Mouse (Mus musculus) heart, adult 8-10 months (tissue): ENCODE measurements around the gene Reg4. TPM values are rescaled to one million over a fixed set of nuclear protein-coding genes. Genes with fewer than 3 reads are reported as not detected.

ENCODE experiments used
- DNase-seq: peaks from one replicate; pipeline ENCODE4 v3.0.0; 2022; ENCODE audit warnings: low spot score
- total RNA-seq, 4 experiments: library from RNA; stranded (reverse); gene quantifications; 2 replicates each; pipeline ENCODE4 v1.2.4; 2022

Gene Reg4
- total RNA-seq, 4 experiments from 2014 or later: not detected

GRCm38 (mm10) chr3:98236266-98236665 is 14.3 kb downstream of the Reg4 start:
- no peak for DNase-seq

GRCm38 (mm10) chr3:98237240-98237639 is 15.3 kb downstream of the Reg4 start:
- DNase-seq: no peak

GRCm38 (mm10) chr3:98238150-98238549 is 16.2 kb downstream of the Reg4 start:
- no peak for DNase-seq

GRCm38 (mm10) chr3:98242051-98242450 is 20.1 kb downstream of the Reg4 start:
- no peak for DNase-seq

- DNase-seq: no peak
Measured at GRCm38 (mm10) chr3:98242458-98243037, 20.6 kb downstream of the Reg4 start.

GRCm38 (mm10) chr3:98245892-98246291 is 23.9 kb downstream of the Reg4 start:
- no peak for DNase-seq

GRCm38 (mm10) chr3:98246985-98247751 is 25.2 kb downstream of the Reg4 start:
- no peak for DNase-seq

- DNase-seq: no peak
Measured at GRCm38 (mm10) chr3:98249378-98249777, 27.4 kb downstream of the Reg4 start.

GRCm38 (mm10) chr3:98249833-98250448 is 28.0 kb downstream of the Reg4 start:
- no peak for DNase-seq

GRCm38 (mm10) chr3:98254059-98254458 is 32.1 kb downstream of the Reg4 start:
- no peak for DNase-seq

GRCm38 (mm10) chr3:98254656-98255583 is 33.0 kb downstream of the Reg4 start:
- DNase-seq: peak; percentile 34

- no peak for DNase-seq
Measured at GRCm38 (mm10) chr3:98258723-98259122, 36.8 kb downstream of the Reg4 start.

- peak; percentile 31 for DNase-seq
Measured at GRCm38 (mm10) chr3:98259271-98259751, 37.4 kb downstream of the Reg4 start.

- DNase-seq: no peak
Measured at GRCm38 (mm10) chr3:98260534-98260933, 38.6 kb downstream of the Reg4 start.

- DNase-seq: no peak
Measured at GRCm38 (mm10) chr3:98261415-98261814, 39.5 kb downstream of the Reg4 start.

- DNase-seq: no peak
Measured at GRCm38 (mm10) chr3:98262133-98262532, 40.2 kb downstream of the Reg4 start.

- no peak for DNase-seq
Measured at GRCm38 (mm10) chr3:98267249-98267651, 45.3 kb downstream of the Reg4 start.

- no peak for DNase-seq
Measured at GRCm38 (mm10) chr3:98273623-98274398, 51.9 kb downstream of the Reg4 start.

GRCm38 (mm10) chr3:98279682-98280081 is 57.7 kb downstream of the Reg4 start:
- DNase-seq: no peak

- DNase-seq: peak; percentile 55
Measured at GRCm38 (mm10) chr3:98280204-98280932, 58.4 kb downstream of the Reg4 start, which contains the start of gene Hmgcs2. Gene Hmgcs2, plus strand, starts transcription at chr3:98280435.
